Mouse (Mus musculus) liver, embryonic 16.5 days (tissue): ENCODE results near the gene Xxylt1. TPM values are rescaled to one million over a fixed set of nuclear protein-coding genes. Genes with fewer than 3 reads are reported as not detected.
A peak's percentile ranks its signal among the peaks of the same experiment; 100 is the strongest.

Experiments used
- ATAC-seq: fragments of 200-750 bp; cut with Nextera tagmentation; 2 replicates; pipeline ENCODE4 v1.8.0; 2017; ENCODE audit warnings: low read depth, mild to moderate bottlenecking, moderate number of reproducible peaks, moderate library complexity
- H3K27ac ChIP-seq: fragments of 300-500 bp; sonication (generic); 2 replicates; pipeline ENCODE4 v1.5.1; 2014; ENCODE audit warnings: mild to moderate bottlenecking, low read length
- H3K27me3 ChIP-seq: fragments of 300-500 bp; sonication (generic); 2 replicates; pipeline ENCODE4 v1.6.1; 2014; ENCODE audit warnings: low read depth, low read length, mixed read lengths; ENCODE audit not compliant: control insufficient read depth, insufficient read depth
- H3K36me3 ChIP-seq: fragments of 300-500 bp; sonication (generic); 2 replicates; pipeline ENCODE4 v1.6.1; 2014; ENCODE audit warnings: mild to moderate bottlenecking; ENCODE audit not compliant: control insufficient read depth, insufficient read depth
- H3K4me1 ChIP-seq: fragments of 300-500 bp; sonication (generic); 2 replicates; pipeline ENCODE4 v1.6.1; 2014; ENCODE audit warnings: low read depth, low read length, mixed read lengths; ENCODE audit not compliant: control insufficient read depth
- H3K4me2 ChIP-seq: fragments of 300-500 bp; sonication (generic); 2 replicates; pipeline ENCODE4 v1.6.1; 2014; ENCODE audit warnings: low read depth, low read length, mixed read lengths
- H3K4me3 ChIP-seq: fragments of 300-500 bp; sonication (generic); 2 replicates; pipeline ENCODE4 v1.5.1; 2014; ENCODE audit warnings: low read depth, mild to moderate bottlenecking, low read length
- H3K9ac ChIP-seq: fragments of 300-500 bp; sonication (generic); 2 replicates; pipeline ENCODE4 v1.6.1; 2014; ENCODE audit warnings: low read depth, low read length
- H3K9me3 ChIP-seq: fragments of 300-500 bp; sonication (generic); replicated peaks from 2 replicates; pipeline ENCODE4 v1.6.1; 2016; ENCODE audit warnings: low read length; ENCODE audit not compliant: control insufficient read depth
- WGBS: fragments of 180-500 bp; shearing (Covaris S2); extraction: QIAGEN DNeasy Blood & Tissue Kit; methylation state at CpG from one replicate; pipeline ENCODE4 v1.1.7; 2014; ENCODE audit not compliant: insufficient replicate concordance; 5-methylcytosine and 5-hydroxymethylcytosine counted together
- polyA plus RNA-seq: library from polyadenylated mRNA; unstranded; fragments of >200 nt; fragmentation: Nextera tagmentation; extraction: Ambion mirVana; gene quantifications from 2 replicates; pipeline ENCODE4 v1.2.1, GENCODE M21; 2015

Gene Xxylt1
- polyA plus RNA-seq, 1 experiment from 2014 or later, result 1.2 TPM

- peak overlapping the region; percentile 80; the same call in 1 of the 2 replicates for H3K4me2 ChIP-seq
- H3K27ac ChIP-seq, result no peak overlapping the region
- H3K9me3 ChIP-seq, result no peaks in the 10 kb centered on the region
- ATAC-seq, result no peak
- no peaks in the 10 kb centered on the region for H3K27me3 ChIP-seq
- no peak overlapping the region for H3K4me3 ChIP-seq
- WGBS, result 66% methylated on average over 6 of the region's 6 CpGs
- no peak overlapping the region for H3K9ac ChIP-seq
- H3K36me3 ChIP-seq, result no peaks in the 10 kb centered on the region
- H3K4me1 ChIP-seq, result peaks cover 10% of the 10 kb centered on the region
Measured at GRCm38 (mm10) chr16:31081891-31082290, 659 bp upstream of the Xxylt1 start.

GRCm38 (mm10) chr16:31080573-31081051 is 620 bp downstream of the Xxylt1 start:
- H3K9me3 ChIP-seq, result no peaks in the 10 kb centered on the region
- no peaks in the 10 kb centered on the region for H3K36me3 ChIP-seq
- peaks cover 10% of the 10 kb centered on the region for H3K4me1 ChIP-seq
- peak; percentile 54 for ATAC-seq
- peak overlapping the region; percentile 73 for H3K4me3 ChIP-seq
- H3K27ac ChIP-seq, result peak overlapping the region; percentile 62; the same call in 1 of the 2 replicates
- peak overlapping the region; percentile 80 for H3K4me2 ChIP-seq
- H3K27me3 ChIP-seq, result no peaks in the 10 kb centered on the region
- WGBS, result under 1% methylated on average over 36 of the region's 36 CpGs
- peak overlapping the region; percentile 66 for H3K9ac ChIP-seq

GRCm38 (mm10) chr16:31077396-31077795 is 3.8 kb downstream of the Xxylt1 start:
- Histone ChIP-seq H3K9ac (no peak overlapping the region), H3K27ac (no peak overlapping the region), H3K4me2 (no peak overlapping the region), H3K27me3 (no peaks in the 10 kb centered on the region), H3K36me3 (no peaks in the 10 kb centered on the region), H3K4me3 (no peak overlapping the region), H3K9me3 (no peaks in the 10 kb centered on the region), H3K4me1 (peaks cover 10% of the 10 kb centered on the region)
- WGBS, result 76% methylated on average over 5 of the region's 5 CpGs
- no peak for ATAC-seq

- no peak for ATAC-seq
- no peak overlapping the region for H3K9ac ChIP-seq
- H3K4me2 ChIP-seq, result no peak overlapping the region
- no peaks in the 10 kb centered on the region for H3K9me3 ChIP-seq
- H3K4me3 ChIP-seq, result no peak overlapping the region
- WGBS, result 67% methylated on average over 8 of the region's 8 CpGs
- no peak overlapping the region for H3K27ac ChIP-seq
- H3K4me1 ChIP-seq, result peaks cover 10% of the 10 kb centered on the region
- no peaks in the 10 kb centered on the region for H3K36me3 ChIP-seq
- H3K27me3 ChIP-seq, result no peaks in the 10 kb centered on the region
Measured at GRCm38 (mm10) chr16:31076436-31076835, 4.8 kb downstream of the Xxylt1 start.

- Histone ChIP-seq H3K27me3 (no peaks in the 10 kb centered on the region), H3K9ac (no peak overlapping the region), H3K4me2 (no peak overlapping the region), H3K4me1 (no peaks in the 10 kb centered on the region), H3K27ac (no peak overlapping the region), H3K4me3 (no peak overlapping the region), H3K9me3 (no peaks in the 10 kb centered on the region), H3K36me3 (no peaks in the 10 kb centered on the region)
- ATAC-seq, result no peak
- 47% methylated on average over 3 of the region's 3 CpGs for WGBS
Measured at GRCm38 (mm10) chr16:31074324-31074908, 6.8 kb downstream of the Xxylt1 start.

GRCm38 (mm10) chr16:31071731-31072130 is 9.5 kb downstream of the Xxylt1 start:
- H3K4me3 ChIP-seq, result no peak overlapping the region
- 70% methylated on average over 6 of the region's 6 CpGs for WGBS
- H3K4me2 ChIP-seq, result no peak overlapping the region

GRCm38 (mm10) chr16:31070358-31071133 is 10.7 kb downstream of the Xxylt1 start:
- H3K4me3 ChIP-seq, result no peak overlapping the region
- 17% methylated on average over 19 of the region's 21 CpGs for WGBS
- H3K4me2 ChIP-seq, result peak overlapping the region; percentile 45
- no peaks in the 10 kb centered on the region for H3K9me3 ChIP-seq
- no peak overlapping the region for H3K9ac ChIP-seq
- H3K27me3 ChIP-seq, result no peaks in the 10 kb centered on the region
- no peak overlapping the region for H3K27ac ChIP-seq
- peaks cover 13% of the 10 kb centered on the region for H3K4me1 ChIP-seq
- H3K36me3 ChIP-seq, result no peaks in the 10 kb centered on the region
- peak; percentile 31 for ATAC-seq

More at GRCm38 (mm10) chr16:31071731-31072130, 9.5 kb downstream of the Xxylt1 start:
- H3K9me3 ChIP-seq, result no peaks in the 10 kb centered on the region
- no peak overlapping the region for H3K27ac ChIP-seq
- peaks cover 6% of the 10 kb centered on the region for H3K4me1 ChIP-seq
- H3K9ac ChIP-seq, result no peak overlapping the region
- no peak for ATAC-seq
- H3K27me3 ChIP-seq, result no peaks in the 10 kb centered on the region
- H3K36me3 ChIP-seq, result no peaks in the 10 kb centered on the region

GRCm38 (mm10) chr16:31069211-31070166 is 11.7 kb downstream of the Xxylt1 start:
- Histone ChIP-seq H3K4me2 (no peak overlapping the region), H3K9ac (no peak overlapping the region), H3K9me3 (no peaks in the 10 kb centered on the region), H3K27me3 (no peaks in the 10 kb centered on the region), H3K4me1 (peaks cover 13% of the 10 kb centered on the region), H3K27ac (no peak overlapping the region), H3K36me3 (no peaks in the 10 kb centered on the region), H3K4me3 (no peak overlapping the region)
- 60% methylated on average over 14 of the region's 14 CpGs for WGBS
- ATAC-seq, result no peak
